Mouse (Mus musculus) heart, adult 8-10 months (tissue): ENCODE measurements around the gene Mmadhc. TPM values are rescaled to one million over a fixed set of nuclear protein-coding genes. Genes with fewer than 3 reads are reported as not detected.

Experiments used
- DNase-seq: peaks from one replicate; pipeline ENCODE4 v3.0.0; 2022; ENCODE audit warnings: low spot score
- total RNA-seq, 4 experiments: library from RNA; stranded (reverse); gene quantifications; 2 replicates each; pipeline ENCODE4 v1.2.4; 2022

Mmadhc gene
- total RNA-seq, 4 experiments from 2014 or later, result 150 to 168 (median 159) TPM

GRCm38 (mm10) chr2:50265215-50265785 is 31.3 kb downstream of the Mmadhc start:
- no peak for DNase-seq

GRCm38 (mm10) chr2:50264059-50264458 is 32.5 kb downstream of the Mmadhc start:
- no peak for DNase-seq

DNA sequence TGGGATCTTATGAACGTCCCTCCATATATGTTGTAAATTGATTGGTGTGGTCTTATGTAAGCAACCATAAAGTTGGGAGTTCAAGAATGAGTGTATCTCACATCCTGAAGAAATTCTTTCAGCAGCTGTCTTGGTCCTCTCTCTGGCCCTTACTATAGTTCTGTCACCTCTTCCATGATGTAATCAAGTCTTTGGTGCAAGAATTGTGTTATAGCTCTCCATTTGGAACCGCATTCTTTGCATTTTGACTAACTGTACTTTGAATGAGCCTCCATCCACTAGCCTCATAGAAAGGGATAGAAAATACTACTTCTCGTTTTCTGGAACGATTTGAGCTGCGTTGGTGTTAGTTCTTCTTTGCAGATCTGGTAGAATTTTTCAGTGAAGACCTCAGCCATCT is 41.6 kb downstream of the Mmadhc start:
- DNase-seq, result no peak

DNA sequence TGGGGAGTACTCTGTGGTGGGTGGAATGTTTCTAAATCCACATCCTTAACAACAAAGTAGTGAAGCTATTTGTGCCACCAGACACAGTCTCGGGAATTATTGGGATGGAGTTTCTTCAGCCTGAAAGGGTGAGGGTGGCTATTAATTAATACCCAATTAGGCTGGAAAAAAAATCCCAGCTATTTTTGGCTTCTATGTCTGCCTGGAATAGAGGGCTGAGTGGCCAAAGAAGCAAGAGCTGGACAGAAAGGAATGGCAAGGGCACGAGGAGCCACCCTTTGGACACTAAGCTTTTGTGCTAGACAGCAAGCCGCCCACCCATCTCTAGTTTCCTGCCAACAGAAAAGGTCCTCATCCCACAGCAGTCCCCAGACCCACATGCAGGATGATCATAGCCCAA is 48.0 kb downstream of the Mmadhc start:
- DNase-seq, result no peak

DNA sequence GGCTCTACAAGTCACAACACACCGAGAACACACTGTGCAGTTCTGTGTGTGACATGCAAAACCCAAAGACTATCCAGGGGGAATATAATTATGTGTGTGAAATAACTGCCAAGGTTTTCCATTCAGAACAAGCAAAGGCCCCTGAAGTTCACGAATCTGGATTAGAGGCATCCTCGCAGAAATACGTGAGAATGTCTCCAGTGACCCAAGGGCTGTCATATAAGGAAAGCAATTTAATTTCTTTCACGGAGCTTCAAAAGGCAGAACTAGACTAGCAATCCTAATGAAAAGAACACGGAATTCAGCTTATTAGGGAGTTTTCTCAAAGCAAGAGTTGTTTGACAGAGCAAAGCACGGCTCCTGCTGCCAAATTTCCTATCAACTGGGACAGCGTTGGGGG is 63.1 kb downstream of the Mmadhc start:
- no peak for DNase-seq

Other genes starting within 250 kb of the Mmadhc start
- gene Lypd6, start 230.4 kb downstream of the Mmadhc start, total RNA-seq, result 1 to 10 TPM in 2 of 4 experiments, under 1 TPM in 2; 0.24 to 2.8 (median 0.73) TPM